Mouse (Mus musculus): ENCODE measurements around the gene Selplg.

- TF ChIP-seq CTCF (IDR thresholded peaks at IDR 0.05) (no peak), EP300 (IDR thresholded peaks at IDR 0.05) (no peak)
Measured at GRCm38 (mm10) chr5:113826619-113827018, 5.8 kb downstream of the Selplg start.
